Mouse (Mus musculus) heart, postnatal 36 days (tissue): ENCODE measurements around the gene Mc1r. TPM values are rescaled to one million over a fixed set of nuclear protein-coding genes. Genes with fewer than 3 reads are reported as not detected.

ENCODE experiments used
- total RNA-seq, 2 experiments: library from RNA; stranded (reverse); gene quantifications; 2 replicates each; pipeline ENCODE4 v1.2.3; 2021

Mc1r gene
- total RNA-seq, 2 experiments from 2014 or later, result not detected

Other genes starting within 250 kb of the Mc1r start
- under 1 TPM; 0.58 to 0.79 TPM for gene Sult5a1, start 248.8 kb upstream of the Mc1r start, total RNA-seq
- gene Dpep1, start 220.9 kb upstream of the Mc1r start, total RNA-seq, result 10 to 100 TPM; 32.3 to 53.6 TPM
- gene Chmp1a, start 194.3 kb upstream of the Mc1r start, total RNA-seq, result 10 to 100 TPM; 53.9 to 69.1 TPM
- 10 to 100 TPM; 22.5 to 27.2 TPM for gene Spata33, start 194.3 kb upstream of the Mc1r start, total RNA-seq
- gene Cdk10, start 182.3 kb upstream of the Mc1r start, total RNA-seq, result 10 to 100 TPM; 19.6 to 24.0 TPM
- 1 to 10 TPM; 5.4 to 6.2 TPM for gene Spata2l, start 170.9 kb upstream of the Mc1r start, total RNA-seq
- 10 to 100 TPM in 1 of 2 experiments, 1 to 10 TPM in 1; 9.4 to 10.8 TPM for gene Zfp276, start 152.9 kb upstream of the Mc1r start, total RNA-seq
- gene Vps9d1, start 152.8 kb upstream of the Mc1r start, total RNA-seq, result 10 to 100 TPM; 21.8 to 26.5 TPM
- 1 to 10 TPM; 1.7 to 3.4 TPM for gene Fanca, start 88.5 kb upstream of the Mc1r start, total RNA-seq
- under 1 TPM; 0.11 to 0.14 TPM for gene Spire2, start 74.4 kb upstream of the Mc1r start, total RNA-seq
- gene Tcf25, start 33.4 kb upstream of the Mc1r start, total RNA-seq, result 100 to 1,000 TPM; 121 to 130 TPM
- gene Tubb3, start 4.3 kb downstream of the Mc1r start, total RNA-seq, result under 1 TPM in 1 of 2 experiments, not detected in 1; 0.72 TPM
- gene Def8, start 16.4 kb downstream of the Mc1r start, total RNA-seq, result 10 to 100 TPM; 51.6 to 58.1 TPM
- 10 to 100 TPM; 62.6 to 74.3 TPM for gene Afg3l1, start 70.8 kb downstream of the Mc1r start, total RNA-seq
- gene Dbndd1, start 108.4 kb downstream of the Mc1r start, total RNA-seq, result not detected
- gene Gas8, start 111.7 kb downstream of the Mc1r start, total RNA-seq, result 1 to 10 TPM; 4.4 to 5.2 TPM
- 1 to 10 TPM; 6.6 to 8.3 TPM for gene Rhou, start 246.8 kb downstream of the Mc1r start, total RNA-seq